Mouse (Mus musculus) gonadal fat pad, adult 2 months (tissue): ENCODE measurements around the gene Serinc5. TPM values are rescaled to one million over a fixed set of nuclear protein-coding genes. Genes with fewer than 3 reads are reported as not detected.
"Not testable (repeated sequence)": the region's sequence is repeated elsewhere in the genome, so short reads cannot be mapped to it uniquely, and the experiment has no call there.

ENCODE experiments used
- DNase-seq: peaks from one replicate; pipeline ENCODE4 v3.0.0-alpha.2; 2012; ENCODE audit warnings: low read depth
- polyA plus RNA-seq: library from polyadenylated mRNA; depleted of rRNA; stranded (reverse); fragments of >200 nt; gene quantifications from 2 replicates; pipeline ENCODE4 v1.2.3, GENCODE M21; 2012

Gene Serinc5
- polyA plus RNA-seq, 1 experiment = 29.9 TPM

GRCm38 (mm10) chr13:92665008-92665407, 54.1 kb downstream of the Serinc5 start:
- DNase-seq = no peak

- no peak for DNase-seq
Measured at GRCm38 (mm10) chr13:92668214-92668985, 57.5 kb downstream of the Serinc5 start.

- DNase-seq = no peak
Measured at GRCm38 (mm10) chr13:92671727-92672126, 60.8 kb downstream of the Serinc5 start.

- no peak for DNase-seq
Measured at GRCm38 (mm10) chr13:92674676-92675075, 63.8 kb downstream of the Serinc5 start.

- no peak for DNase-seq
Measured at GRCm38 (mm10) chr13:92675308-92675707, 64.4 kb downstream of the Serinc5 start.

- DNase-seq = peak; percentile 65
Measured at GRCm38 (mm10) chr13:92675897-92676584, 65.2 kb downstream of the Serinc5 start.

GRCm38 (mm10) chr13:92677656-92678055, 66.8 kb downstream of the Serinc5 start:
- no peak for DNase-seq

- no peak for DNase-seq
Measured at GRCm38 (mm10) chr13:92679661-92680060, 68.8 kb downstream of the Serinc5 start.

- no peak for DNase-seq
Measured at GRCm38 (mm10) chr13:92681541-92681940, 70.7 kb downstream of the Serinc5 start.

GRCm38 (mm10) chr13:92682833-92683232, 71.9 kb downstream of the Serinc5 start:
- DNase-seq = no peak

- no peak for DNase-seq
Measured at GRCm38 (mm10) chr13:92683464-92683863, 72.6 kb downstream of the Serinc5 start.

- no peak for DNase-seq
Measured at GRCm38 (mm10) chr13:92684310-92684709, 73.4 kb downstream of the Serinc5 start.

GRCm38 (mm10) chr13:92685273-92685672, 74.4 kb downstream of the Serinc5 start:
- DNase-seq = no peak

- DNase-seq = not testable (repeated sequence)
Measured at GRCm38 (mm10) chr13:92687151-92687550, 76.3 kb downstream of the Serinc5 start.

GRCm38 (mm10) chr13:92689061-92689460, 78.2 kb downstream of the Serinc5 start:
- DNase-seq = no peak

GRCm38 (mm10) chr13:92693866-92694550, 83.1 kb downstream of the Serinc5 start:
- no peak for DNase-seq

GRCm38 (mm10) chr13:92696491-92696939, 85.6 kb downstream of the Serinc5 start:
- no peak for DNase-seq

- DNase-seq = no peak
Measured at GRCm38 (mm10) chr13:92697141-92697540, 86.2 kb downstream of the Serinc5 start.

GRCm38 (mm10) chr13:92698781-92699180, 87.9 kb downstream of the Serinc5 start:
- DNase-seq = no peak

GRCm38 (mm10) chr13:92699395-92699794, 88.5 kb downstream of the Serinc5 start:
- DNase-seq = no peak

- DNase-seq = no peak
Measured at GRCm38 (mm10) chr13:92702035-92702434, 91.1 kb downstream of the Serinc5 start.

- DNase-seq = no peak
Measured at GRCm38 (mm10) chr13:92703241-92704027, 92.5 kb downstream of the Serinc5 start.
